Mouse (Mus musculus) brain, adult 2 months (tissue): ENCODE results near the gene Kcnj4.

ENCODE experiments used
- DNase-seq: peaks from one replicate; pipeline ENCODE4 v3.0.0; 2011; ENCODE audit warnings: low read depth, low spot score

Kcnj4 gene

GRCm38 (mm10) chr15:79455106-79455810, 49.8 kb downstream of the Kcnj4 start, which contains the start of gene Csnk1e:
Csnk1e (minus strand) TSS chr15:79455566.
- no peak for DNase-seq

DNA sequence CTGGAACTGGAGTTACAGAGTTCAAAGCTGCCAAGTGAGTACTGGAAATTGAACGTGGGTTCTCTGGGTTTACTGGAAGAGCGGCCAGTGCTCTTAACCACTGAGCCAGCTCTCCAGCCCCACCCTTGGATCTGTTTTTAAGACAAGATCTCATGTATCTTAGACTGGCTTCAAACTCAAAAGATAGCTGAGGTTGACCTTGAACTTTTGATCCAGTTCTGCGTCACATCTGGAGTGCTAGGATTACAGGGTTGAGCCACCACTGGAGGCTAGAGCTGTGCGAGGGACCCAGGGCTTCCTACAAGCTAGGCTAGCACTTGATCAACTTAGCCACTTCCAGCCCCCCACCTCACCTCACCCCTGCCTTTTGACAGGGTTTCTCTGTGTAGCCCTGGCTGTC, 51.2 kb downstream of the Kcnj4 start:
- no peak for DNase-seq

DNA sequence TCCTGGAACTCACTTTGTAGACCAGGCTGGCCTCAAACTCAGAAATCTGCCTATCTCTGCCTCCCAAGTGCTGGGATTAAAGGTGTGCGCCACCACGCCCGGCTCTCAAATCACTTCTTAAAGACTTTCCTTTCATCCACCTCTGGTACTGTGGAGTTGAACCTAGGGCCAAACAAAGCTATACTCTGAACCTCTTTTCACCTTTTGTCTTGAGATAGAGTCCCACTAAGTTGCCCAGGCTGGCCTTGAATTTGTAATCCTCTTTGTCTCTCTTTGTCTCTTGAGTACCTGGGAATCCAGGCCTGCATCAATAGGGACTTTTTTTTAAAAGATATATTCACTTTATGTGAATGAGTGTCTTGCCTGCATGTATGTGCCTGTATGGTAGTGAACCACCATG, 57.0 kb downstream of the Kcnj4 start:
- no peak for DNase-seq

DNA sequence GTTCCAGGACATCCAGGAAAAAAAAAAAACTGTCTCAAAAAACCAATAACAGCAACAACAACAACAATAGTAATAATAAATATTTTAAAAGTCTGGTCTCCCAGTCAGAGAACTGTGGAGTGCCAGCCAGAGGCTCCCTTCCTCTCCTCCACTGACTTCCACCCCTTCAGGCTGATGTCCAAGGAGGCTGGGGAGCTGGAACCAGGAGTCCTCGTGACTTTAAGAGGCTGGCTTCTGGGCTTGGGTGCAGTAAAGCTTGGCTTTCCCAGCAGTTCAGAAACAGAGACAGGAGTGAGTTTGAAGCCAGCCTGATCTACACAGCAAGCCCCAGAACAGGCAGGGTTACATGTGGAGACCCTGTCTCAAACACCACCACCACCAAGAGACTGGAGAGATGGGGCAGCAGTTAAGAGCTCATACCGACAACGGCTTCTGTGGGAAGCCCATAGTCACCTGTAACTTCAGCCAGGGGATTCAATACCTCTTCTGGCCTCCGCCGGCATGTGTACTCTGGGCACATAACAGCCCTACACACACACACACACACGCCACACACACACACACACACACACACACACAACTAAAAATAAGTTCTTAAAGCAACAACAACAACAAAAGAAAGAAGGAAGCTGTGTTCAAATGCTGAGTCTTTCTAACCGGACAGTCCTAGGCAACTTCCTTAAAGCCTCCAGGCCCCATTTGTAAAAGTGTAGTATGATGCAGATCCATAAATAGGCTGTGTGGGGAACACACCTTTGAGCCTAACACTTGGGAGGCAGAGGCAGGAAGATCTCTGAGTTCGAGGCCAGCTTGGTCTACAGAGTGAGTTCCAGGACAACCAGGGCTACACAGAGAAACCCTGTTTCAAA, 59.0 kb downstream of the Kcnj4 start:
- no peak for DNase-seq

DNA sequence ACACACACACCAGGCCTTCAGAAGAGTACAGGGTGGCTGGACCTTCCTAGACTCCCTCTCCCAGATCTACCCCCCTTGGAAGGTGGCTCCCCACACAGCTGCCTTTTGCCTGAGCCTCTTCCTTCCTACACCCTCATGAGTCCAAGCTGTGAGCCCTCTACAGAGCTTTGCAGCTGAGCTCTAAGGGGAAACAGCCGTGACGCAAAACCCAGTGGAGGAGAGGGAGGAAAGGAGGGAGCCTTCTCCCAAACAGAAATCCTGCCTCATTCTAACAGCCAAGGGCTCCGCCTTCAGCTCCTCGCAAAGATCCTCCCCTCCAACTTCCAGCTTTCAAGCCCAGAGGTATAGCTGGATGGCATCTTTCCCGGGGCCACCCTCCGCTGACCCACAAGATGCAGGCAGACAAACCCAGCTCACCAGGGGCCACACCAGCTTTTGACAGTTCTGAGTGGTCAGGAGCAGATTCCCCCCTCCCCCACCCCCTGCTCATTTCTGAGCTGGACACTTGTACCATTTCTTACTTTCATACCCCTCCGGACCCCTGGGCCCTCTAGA, 61.1 kb downstream of the Kcnj4 start:
- DNase-seq, result peak; percentile 90

GRCm38 (mm10) chr15:79442961-79443518, 62.0 kb downstream of the Kcnj4 start:
- DNase-seq, result peak; percentile 28

- DNase-seq, result no peak
Observed at GRCm38 (mm10) chr15:79442257-79442611, 62.8 kb downstream of the Kcnj4 start.

DNA sequence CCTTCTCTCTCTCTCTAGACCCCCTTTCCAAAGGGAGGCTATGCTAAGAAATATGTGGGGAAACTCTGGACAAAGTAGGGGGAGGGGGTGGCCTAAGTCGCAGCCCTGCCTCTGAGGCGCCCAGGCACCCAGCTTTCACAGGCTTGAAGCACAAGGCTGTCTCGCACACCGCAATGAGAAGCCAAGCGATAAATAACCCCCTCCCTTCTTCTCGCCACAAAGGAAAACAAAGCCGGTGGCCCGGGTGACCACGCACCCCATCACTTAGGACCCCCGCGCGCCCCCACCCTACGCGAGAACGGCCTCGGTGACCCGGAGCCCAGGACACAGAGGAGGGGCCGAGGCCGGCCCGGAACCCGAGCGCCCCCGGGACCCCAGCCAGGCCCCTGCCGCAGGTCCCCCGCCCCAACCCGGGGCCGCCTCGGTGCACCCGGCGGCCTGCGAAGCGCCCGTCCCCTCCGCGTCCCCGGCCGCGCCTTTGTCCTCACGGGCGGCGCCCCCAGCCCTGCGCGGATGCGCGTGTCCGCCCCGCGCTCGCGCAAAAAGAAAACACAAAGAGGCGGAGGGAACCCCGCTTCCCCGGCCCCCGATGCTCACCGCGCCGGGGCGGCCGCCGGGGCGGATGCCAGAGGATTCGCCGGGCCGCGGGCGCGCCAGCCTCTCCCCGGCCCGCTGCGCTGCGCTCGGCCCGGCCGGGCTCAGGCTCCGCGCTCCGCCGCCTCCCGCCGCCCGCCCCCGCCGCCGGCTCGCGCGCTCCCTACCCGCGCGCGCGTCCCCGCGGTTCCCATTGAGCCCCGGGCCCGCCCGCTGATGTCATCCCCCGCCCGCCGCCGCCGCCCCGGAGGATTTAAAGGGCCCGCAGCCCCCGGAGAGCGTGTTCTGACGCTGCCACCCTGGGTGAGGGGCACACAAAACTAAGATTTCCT, 63.4 kb downstream of the Kcnj4 start:
- DNase-seq, result peak; percentile 73

- peak; percentile 38 for DNase-seq
Observed at GRCm38 (mm10) chr15:79440651-79441330, 64.2 kb downstream of the Kcnj4 start.

DNA sequence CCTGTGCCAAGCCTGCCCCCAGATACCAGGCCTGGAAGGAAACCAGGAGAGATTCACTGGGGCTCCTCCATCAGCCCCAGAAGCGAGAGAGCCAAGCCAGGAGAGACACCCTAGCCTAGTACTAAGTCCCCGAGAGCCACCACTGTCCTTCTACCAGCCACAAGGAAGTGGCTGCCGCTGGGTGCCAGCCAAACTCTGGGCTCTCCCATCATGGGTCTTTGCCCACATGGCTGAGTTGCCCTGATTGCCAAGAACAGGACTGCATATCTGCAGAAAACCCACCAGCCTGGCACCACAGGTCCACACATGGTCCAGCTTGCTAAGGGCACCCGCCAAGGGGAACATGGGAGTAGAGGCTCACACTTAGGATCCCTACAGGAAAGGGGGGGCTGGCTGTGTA, 64.8 kb downstream of the Kcnj4 start:
- peak; percentile 73 for DNase-seq

DNA sequence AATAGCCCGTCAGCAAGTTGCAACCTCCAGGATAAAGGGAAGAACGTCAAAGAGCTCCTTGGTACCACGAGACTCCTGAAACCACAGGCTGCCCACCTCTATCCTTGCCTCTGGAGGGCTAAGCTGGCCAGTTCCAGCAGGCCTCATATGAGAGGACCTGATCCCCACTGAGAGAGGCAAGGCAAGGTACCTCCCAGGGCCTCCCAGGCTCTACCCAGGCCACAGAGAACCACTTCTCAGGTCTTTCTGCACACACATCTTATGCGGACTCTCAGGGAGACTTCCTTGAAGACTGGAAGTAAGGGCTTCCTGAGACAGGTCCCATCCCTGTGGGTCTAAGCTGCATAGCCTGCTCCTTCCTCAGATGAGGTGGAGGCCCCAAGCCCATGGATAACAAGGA, 65.7 kb downstream of the Kcnj4 start:
- DNase-seq, result no peak

GRCm38 (mm10) chr15:79438816-79439215, 66.2 kb downstream of the Kcnj4 start:
- no peak for DNase-seq

- no peak for DNase-seq
Observed at GRCm38 (mm10) chr15:79438209-79438810, 66.7 kb downstream of the Kcnj4 start.

DNA sequence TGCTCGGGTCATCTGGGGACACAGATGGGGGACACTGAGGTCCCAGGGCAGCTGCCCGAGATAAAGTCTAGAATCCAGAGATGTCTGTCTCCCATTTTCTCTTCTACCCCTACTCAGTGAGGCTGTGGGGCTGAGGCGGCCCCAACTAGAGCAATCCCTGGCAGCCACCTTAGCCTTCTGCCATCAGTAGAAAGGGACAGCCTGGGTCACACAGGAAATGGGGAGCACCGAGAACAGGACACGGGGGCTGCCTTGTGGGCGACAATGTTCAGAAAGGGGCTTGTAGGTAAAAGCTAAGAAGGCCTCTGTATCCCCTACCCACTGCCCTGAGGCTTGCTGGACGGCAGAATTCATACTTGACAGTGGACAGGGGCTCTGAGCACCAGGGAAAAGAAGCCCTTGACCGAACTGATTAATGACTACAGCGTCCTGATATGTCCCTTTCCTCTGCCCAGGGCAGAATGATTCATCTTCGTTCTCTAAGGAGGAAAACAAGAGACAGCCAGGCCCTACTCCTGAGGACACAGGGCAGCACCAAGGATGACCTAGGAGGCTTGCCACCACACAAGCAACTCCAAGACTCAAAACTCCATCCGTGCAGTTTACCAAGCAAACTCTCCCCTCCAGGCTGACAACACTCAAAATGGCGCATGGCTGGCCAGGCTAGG, 67.4 kb downstream of the Kcnj4 start:
- DNase-seq, result no peak

DNA sequence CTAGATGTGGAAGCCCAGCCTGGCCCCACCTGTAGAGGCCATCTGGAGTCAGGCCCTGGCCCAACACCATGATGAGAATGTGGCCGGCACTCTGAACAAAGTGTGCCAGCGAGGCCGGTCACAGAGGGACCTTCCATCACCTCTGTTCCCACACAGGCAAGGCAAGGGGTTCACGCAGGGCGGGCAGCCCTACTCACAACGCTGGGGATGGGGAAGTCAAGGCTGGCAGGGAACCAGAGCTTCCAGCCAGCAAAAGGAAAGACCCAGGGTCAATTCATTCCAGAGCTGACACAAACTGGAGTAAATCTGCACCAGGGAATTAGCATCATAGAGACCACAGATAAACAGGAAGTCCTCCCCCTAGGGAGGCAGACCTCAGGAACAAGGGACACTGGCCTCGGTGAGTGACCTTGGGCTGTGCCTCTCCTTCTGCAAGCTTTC, 68.5 kb downstream of the Kcnj4 start:
- DNase-seq, result peak; percentile 74

DNA sequence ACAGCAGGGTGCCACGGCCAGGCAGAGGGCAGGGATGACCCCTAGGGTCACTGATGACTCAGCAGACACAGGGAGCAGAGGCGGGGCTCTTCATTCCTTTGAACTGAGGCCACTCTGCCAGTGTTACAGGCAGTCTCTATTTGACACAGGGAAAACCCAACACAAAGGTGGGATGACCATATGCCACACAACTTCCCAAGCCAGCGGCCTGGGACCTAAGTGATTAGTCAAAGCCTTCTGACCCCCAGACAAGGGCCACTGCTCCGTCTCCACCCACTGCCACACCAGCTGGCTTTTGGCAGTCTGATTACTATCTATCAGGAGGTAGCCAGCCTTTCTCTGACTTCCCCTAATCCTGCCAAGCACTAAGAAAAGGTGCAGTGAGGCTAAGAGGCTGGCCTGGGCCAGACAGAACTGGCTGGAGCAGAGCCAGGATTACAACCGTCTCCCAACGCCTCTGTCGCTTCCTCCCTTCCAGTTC, 69.8 kb downstream of the Kcnj4 start:
- peak; percentile 50 for DNase-seq
